Mouse (Mus musculus) splenic B cell, adult 2 months (primary cell): ENCODE measurements around the gene Ceacam9.
A peak's percentile ranks its signal among the peaks of the same experiment; 100 is the strongest.
"Not testable (repeated sequence)": the region's sequence is repeated elsewhere in the genome, so short reads cannot be mapped to it uniquely, and the experiment has no call there.

Experiments
- DNase-seq: peaks from one replicate; pipeline ENCODE4 v3.0.0-alpha.2; 2011; ENCODE audit warnings: low read depth, low spot score
- H3K27me3 ChIP-seq: 2 replicates; pipeline ENCODE4 v1.6.1; 2012; ENCODE audit warnings: mild to moderate bottlenecking, low read length, moderate library complexity, mixed read lengths; ENCODE audit not compliant: control insufficient read depth, poor library complexity, insufficient read depth, severe bottlenecking
- H3K36me3 ChIP-seq: 2 replicates; pipeline ENCODE4 v1.6.1; 2012; ENCODE audit warnings: mild to moderate bottlenecking, low read length, moderate library complexity, mixed read lengths; ENCODE audit not compliant: control insufficient read depth, poor library complexity, insufficient read depth, severe bottlenecking

Ceacam9 gene

GRCm38 (mm10) chr7:16721629-16722028 is at the start of gene Ceacam9:
TSS of gene Ceacam9 (plus strand) at chr7:16721929.
- H3K36me3 ChIP-seq = no peaks in the 10 kb centered on the region
- DNase-seq = no peak
- H3K27me3 ChIP-seq = no peaks in the 10 kb centered on the region

GRCm38 (mm10) chr7:16673823-16674222 is 47.9 kb upstream of the Ceacam9 start:
- Histone ChIP-seq H3K36me3 (no peaks in the 10 kb centered on the region), H3K27me3 (no peaks in the 10 kb centered on the region)
- DNase-seq = no peak

- H3K36me3 ChIP-seq, DNase-seq: not testable (repeated sequence)
These were observed 47.0 kb upstream of the Ceacam9 start for GRCm38 (mm10) chr7:16674699-16675098.

GRCm38 (mm10) chr7:16675605-16676004 is 46.1 kb upstream of the Ceacam9 start, which contains the start of gene Ceacam15:
TSS of gene Ceacam15 (minus strand) at chr7:16675705.
- no peak for DNase-seq
- Histone ChIP-seq H3K36me3 (no peaks in the 10 kb centered on the region), H3K27me3 (no peaks in the 10 kb centered on the region)

More at GRCm38 (mm10) chr7:16674699-16675098, 47.0 kb upstream of the Ceacam9 start:
- H3K27me3 ChIP-seq = not testable (repeated sequence)

- not testable (repeated sequence) for H3K27me3 ChIP-seq, DNase-seq, H3K36me3 ChIP-seq
These were observed 41.5 kb upstream of the Ceacam9 start for GRCm38 (mm10) chr7:16680194-16680593.

GRCm38 (mm10) chr7:16689196-16689595 is 32.5 kb upstream of the Ceacam9 start:
- DNase-seq = no peak
- Histone ChIP-seq H3K27me3 (no peaks in the 10 kb centered on the region), H3K36me3 (no peaks in the 10 kb centered on the region)

GRCm38 (mm10) chr7:16695025-16695424 is 26.7 kb upstream of the Ceacam9 start:
- H3K36me3 ChIP-seq = no peaks in the 10 kb centered on the region
- peak; percentile 65 for DNase-seq
- H3K27me3 ChIP-seq = no peaks in the 10 kb centered on the region

- no peaks in the 10 kb centered on the region for H3K36me3 ChIP-seq
- DNase-seq = peak; percentile 70
- H3K27me3 ChIP-seq = no peaks in the 10 kb centered on the region
These were observed 22.7 kb upstream of the Ceacam9 start for GRCm38 (mm10) chr7:16699042-16699441.

GRCm38 (mm10) chr7:16700583-16700982 is 21.1 kb upstream of the Ceacam9 start:
- DNase-seq = no peak
- no peaks in the 10 kb centered on the region for H3K36me3 ChIP-seq
- H3K27me3 ChIP-seq = no peaks in the 10 kb centered on the region

GRCm38 (mm10) chr7:16706385-16706784 is 15.3 kb upstream of the Ceacam9 start:
- no peaks in the 10 kb centered on the region for H3K27me3 ChIP-seq
- no peak for DNase-seq

GRCm38 (mm10) chr7:16708244-16708643 is 13.5 kb upstream of the Ceacam9 start:
- H3K36me3 ChIP-seq = no peaks in the 10 kb centered on the region
- DNase-seq = no peak
- H3K27me3 ChIP-seq = no peaks in the 10 kb centered on the region

More at GRCm38 (mm10) chr7:16706385-16706784, 15.3 kb upstream of the Ceacam9 start:
- no peaks in the 10 kb centered on the region for H3K36me3 ChIP-seq

GRCm38 (mm10) chr7:16710604-16711003 is 11.1 kb upstream of the Ceacam9 start:
- no peaks in the 10 kb centered on the region for H3K27me3 ChIP-seq
- peak; percentile 44 for DNase-seq
- no peaks in the 10 kb centered on the region for H3K36me3 ChIP-seq

GRCm38 (mm10) chr7:16712633-16713415 is 8.9 kb upstream of the Ceacam9 start:
- no peak for DNase-seq
- Histone ChIP-seq H3K27me3 (no peaks in the 10 kb centered on the region), H3K36me3 (no peaks in the 10 kb centered on the region)

- not testable (repeated sequence) for DNase-seq, H3K36me3 ChIP-seq, H3K27me3 ChIP-seq
These were observed 5.1 kb upstream of the Ceacam9 start for GRCm38 (mm10) chr7:16716456-16717152.

GRCm38 (mm10) chr7:16722490-16722889 is 761 bp downstream of the Ceacam9 start:
- not testable (repeated sequence) for DNase-seq, H3K27me3 ChIP-seq, H3K36me3 ChIP-seq
